Mouse (Mus musculus) lung, postnatal 0 days (tissue): ENCODE data around the gene Itgb8.

ENCODE experiments used
- CTCF ChIP-seq: IDR thresholded peaks from 2 replicates; pipeline ENCODE4 v1.5.1; 2016; ENCODE audit warnings: antibody characterized with exemption, mild to moderate bottlenecking
- EP300 ChIP-seq: IDR thresholded peaks from 2 replicates; pipeline ENCODE4 v1.6.1; 2016; ENCODE audit warnings: antibody characterized with exemption, mild to moderate bottlenecking, control low read depth

DNA sequence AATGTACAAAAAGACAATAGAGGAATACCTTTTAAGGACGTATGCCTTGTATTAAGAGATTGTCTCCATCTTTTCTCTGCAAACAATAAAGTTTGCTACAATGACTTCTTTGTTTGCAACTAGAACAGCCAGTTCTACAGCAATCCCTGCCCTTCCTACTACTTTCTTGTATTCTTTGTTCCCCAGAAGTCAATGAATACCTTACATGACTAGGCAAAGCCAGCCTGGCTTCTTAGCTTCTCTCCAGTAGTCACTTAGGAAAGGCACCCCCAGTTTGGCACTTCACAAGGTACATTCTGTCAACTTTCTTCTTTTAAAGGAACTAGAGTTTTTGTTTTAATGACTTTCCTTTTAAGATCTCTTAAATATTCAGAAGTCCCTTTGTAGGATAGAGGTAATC, 10.7 kb downstream of the Itgb8 start:
- TF ChIP-seq CTCF, result no peak
- TF ChIP-seq EP300, result no peak
